In the genomic region with DNA sequence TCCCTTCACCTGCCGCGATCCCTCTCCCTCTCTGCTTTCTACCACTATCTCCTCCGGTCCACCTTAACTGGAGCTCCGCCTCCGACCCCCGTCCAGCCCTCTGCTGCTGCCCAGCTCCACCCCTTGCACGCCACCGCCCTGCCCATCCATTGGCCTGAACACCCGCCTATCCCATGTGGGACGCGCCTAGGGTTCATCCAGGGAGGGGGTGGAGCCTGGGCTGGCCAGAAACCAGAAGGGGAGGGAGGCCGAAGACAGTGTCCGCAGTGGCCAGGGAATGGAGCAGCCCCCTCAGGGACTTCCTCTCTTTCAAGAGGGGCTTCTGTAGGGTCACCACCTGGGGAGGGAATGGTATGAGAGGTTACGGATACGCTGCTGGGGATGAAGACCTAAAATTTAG, we compare ENCODE assay signal across 8 mouse cellular contexts. TPM values are rescaled to one million over a fixed set of nuclear protein-coding genes. Genes with fewer than 3 reads are reported as not detected.
A peak's percentile ranks its signal among the peaks of the same experiment; 100 is the strongest.
DNase-seq lines count a peak whose midpoint lies in the region; ATAC-seq and TF ChIP-seq lines count a peak whose summit lies in the region.

No protein-coding gene starts in this region.

- under 1% methylated on average over 15 of the region's 15 CpGs for WGBS in hindbrain, embryonic 10.5 days
- WGBS in lung, embryonic 16.5 days = 0% methylated on average over 15 of the region's 15 CpGs
- under 1% methylated on average over 15 of the region's 15 CpGs for WGBS in thymus, adult 2 months

- H3K9ac ChIP-seq in lung, embryonic 16.5 days (ENCODE audit: low read length) = peak overlapping the region; percentile 80

- peak overlapping the region; percentile 77 for H3K4me3 ChIP-seq in hindbrain, embryonic 10.5 days
- peak overlapping the region; percentile 73 for H3K4me3 ChIP-seq in lung, embryonic 16.5 days (ENCODE audit: low read length)
- peak overlapping the region; percentile 49 for H3K4me3 ChIP-seq in thymus, adult 2 months (ENCODE audit: control insufficient read depth, insufficient read depth, low read length)

- H3K4me2 ChIP-seq in lung, embryonic 16.5 days (ENCODE audit: low read depth, low read length) = peak overlapping the region; percentile 99

- ATAC-seq in frontal cortex, adult (ENCODE audit: low TSS enrichment) = peak; percentile 83
- peak; percentile 95 for ATAC-seq in lung, embryonic 16.5 days (ENCODE audit: low read depth)

- no peaks in the 10 kb centered on the region for H3K9me3 ChIP-seq in hindbrain, embryonic 10.5 days
- H3K9me3 ChIP-seq in lung, embryonic 16.5 days (ENCODE audit: control insufficient read depth, low read length) = no peaks in the 10 kb centered on the region

- peaks cover 73% of the 10 kb centered on the region for H3K4me1 ChIP-seq in hindbrain, embryonic 10.5 days (replicated peaks)
- peaks cover 29% of the 10 kb centered on the region for H3K4me1 ChIP-seq in lung, embryonic 16.5 days (replicated peaks; ENCODE audit: control insufficient read depth, insufficient read depth, low read length)
- H3K4me1 ChIP-seq in thymus, adult 2 months (replicated peaks; ENCODE audit: control insufficient read depth, insufficient read depth, low read length) = peaks cover 50% of the 10 kb centered on the region

- no peaks in the 10 kb centered on the region for H3K36me3 ChIP-seq in hindbrain, embryonic 10.5 days
- no peaks in the 10 kb centered on the region for H3K36me3 ChIP-seq in lung, embryonic 16.5 days (ENCODE audit: control insufficient read depth, insufficient read depth, low read length)
- H3K36me3 ChIP-seq in thymus, adult 2 months (ENCODE audit: control insufficient read depth, insufficient read depth, low read length) = no peaks in the 10 kb centered on the region

- TF ChIP-seq CTCF in thymus, adult 2 months (IDR thresholded peaks at IDR 0.05; ENCODE audit: borderline replicate concordance, control insufficient read depth, extremely low read depth, insufficient read depth, low read length, poor library complexity) = no peak

- peak; percentile 99 for DNase-seq in NIH3T3 (ENCODE audit: low read depth)
- DNase-seq in cerebellum, adult 9-11 months = peak; percentile 100
- DNase-seq in hindbrain, embryonic 10.5 days (ENCODE audit: low spot score) = peak; percentile 98
- peak; percentile 98 for DNase-seq in layer of hippocampus, adult 9-11 months
- DNase-seq in ovary, adult 18-20 months (ENCODE audit: low spot score) = peak; percentile 99
- DNase-seq in thymus, adult 2 months = peak; percentile 74

- TF ChIP-seq POLR2A in thymus, adult 2 months (IDR thresholded peaks at IDR 0.05; ENCODE audit: control insufficient read depth, extremely low read depth, insufficient read depth, low read length, poor library complexity) = no peak

- H3K27me3 ChIP-seq in hindbrain, embryonic 10.5 days (ENCODE audit: insufficient read depth, poor library complexity, severe bottlenecking) = peaks cover 42% of the 10 kb centered on the region
- no peaks in the 10 kb centered on the region for H3K27me3 ChIP-seq in lung, embryonic 16.5 days (ENCODE audit: control insufficient read depth, insufficient read depth, low read depth, low read length)
- peaks cover 13% of the 10 kb centered on the region for H3K27me3 ChIP-seq in thymus, adult 2 months (ENCODE audit: control insufficient read depth, insufficient read depth, low read length)

- peak overlapping the region; percentile 90 for H3K27ac ChIP-seq in hindbrain, embryonic 10.5 days
- H3K27ac ChIP-seq in lung, embryonic 16.5 days (ENCODE audit: low read length) = peak overlapping the region; percentile 98
- H3K27ac ChIP-seq in thymus, adult 2 months (ENCODE audit: control insufficient read depth, insufficient read depth, low read length) = peak overlapping the region; percentile 59

RNA-seq across cellular contexts. Expression of gene Zbtb7b, which starts 1.0 kb away (rescaled TPM):
- 0.47 and 0.73 TPM in 2 replicates for polyA plus RNA-seq in hindbrain, embryonic 10.5 days (2016; fragmentation: Nextera tagmentation; extraction: Ambion mirVana)
- polyA plus RNA-seq in lung, embryonic 16.5 days (2015; fragmentation: Nextera tagmentation; extraction: Ambion mirVana) = 4.8 and 5.9 TPM in 2 replicates
- polyA plus RNA-seq in thymus, adult 2 months (2012; rRNA removed) = 59.8 and 64.9 TPM in 2 replicates

RNA-seq across cellular contexts. Expression of gene Lenep, which starts 9.0 kb away (rescaled TPM):
- polyA plus RNA-seq in hindbrain, embryonic 10.5 days (2016; fragmentation: Nextera tagmentation; extraction: Ambion mirVana) = 1.7 TPM in 1 of 2 replicates, not detected in the other
- 0.21 TPM in 1 of 2 replicates, not detected in the other for polyA plus RNA-seq in lung, embryonic 16.5 days (2015; fragmentation: Nextera tagmentation; extraction: Ambion mirVana)
- polyA plus RNA-seq in thymus, adult 2 months (2012; rRNA removed) = 0.66 TPM in 1 of 2 replicates, not detected in the other

RNA-seq across cellular contexts. Expression of gene Flad1, which starts 18.1 kb away (rescaled TPM):
- polyA plus RNA-seq in hindbrain, embryonic 10.5 days (2016; fragmentation: Nextera tagmentation; extraction: Ambion mirVana) = 28.3 and 31.9 TPM in 2 replicates
- polyA plus RNA-seq in lung, embryonic 16.5 days (2015; fragmentation: Nextera tagmentation; extraction: Ambion mirVana) = 24.0 and 26.9 TPM in 2 replicates
- 57.0 and 58.3 TPM in 2 replicates for polyA plus RNA-seq in thymus, adult 2 months (2012; rRNA removed)

RNA-seq across cellular contexts. Expression of gene Cks1b, which starts 24.6 kb away (rescaled TPM):
- 535 and 648 TPM in 2 replicates for polyA plus RNA-seq in hindbrain, embryonic 10.5 days (2016; fragmentation: Nextera tagmentation; extraction: Ambion mirVana)
- 490 and 518 TPM in 2 replicates for polyA plus RNA-seq in lung, embryonic 16.5 days (2015; fragmentation: Nextera tagmentation; extraction: Ambion mirVana)
- polyA plus RNA-seq in thymus, adult 2 months (2012; rRNA removed) = 104 TPM in 2 replicates

RNA-seq across cellular contexts. Expression of gene Shc1, which starts 24.6 kb away (rescaled TPM):
- polyA plus RNA-seq in hindbrain, embryonic 10.5 days (2016; fragmentation: Nextera tagmentation; extraction: Ambion mirVana) = 58.3 and 68.1 TPM in 2 replicates
- 110 and 114 TPM in 2 replicates for polyA plus RNA-seq in lung, embryonic 16.5 days (2015; fragmentation: Nextera tagmentation; extraction: Ambion mirVana)
- polyA plus RNA-seq in thymus, adult 2 months (2012; rRNA removed) = 89.9 and 92.1 TPM in 2 replicates

Comparison
In these comparisons a context has a peak if more than half of its experiments do, and no peak if none do; other contexts are left out.
1. Peak in every context shown above with its lines: DNase-seq, ATAC-seq, H3K4me3 ChIP-seq and H3K27ac ChIP-seq.